Mouse (Mus musculus): ENCODE data around the gene Tmco1.

- no peak for TF ChIP-seq POLR2A (IDR thresholded peaks at IDR 0.05; ENCODE audit: low read depth, low read length)
- no peak for TF ChIP-seq CTCF (IDR thresholded peaks at IDR 0.05; ENCODE audit: extremely low read depth, insufficient read length, insufficient replicate concordance, low read depth, low read length)
Measured at GRCm38 (mm10) chr1:167358731-167359130, 50.6 kb downstream of the Tmco1 start.
